Mouse (Mus musculus) right cerebral cortex, postnatal 4 days (tissue): ENCODE results near the gene Akp3.

Source experiments
- DNase-seq: peaks from one replicate; pipeline ENCODE4 v3.0.0-alpha.2; 2022

Akp3 gene

DNA sequence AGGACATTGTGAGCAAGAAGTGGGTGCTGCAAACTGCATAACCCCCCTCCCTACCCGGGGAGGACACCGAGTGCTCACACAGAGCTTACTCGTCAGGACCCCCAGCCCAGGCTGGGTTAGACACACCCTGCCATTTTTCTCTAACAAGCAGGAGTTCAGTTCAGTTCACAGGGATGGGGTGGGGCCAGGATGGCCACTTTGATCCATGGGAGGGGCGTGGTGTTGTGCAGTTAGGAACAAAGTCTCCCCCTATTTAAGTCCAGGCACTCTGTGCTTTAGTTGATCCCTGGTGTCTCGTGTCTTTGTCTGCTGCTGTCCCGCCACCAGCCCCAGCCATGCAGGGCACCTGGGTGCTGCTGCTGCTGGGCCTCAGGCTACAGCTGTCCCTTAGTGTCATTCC, at the start of gene Akp3:
TSS of gene Akp3 (plus strand) at position 301 of the 400 bp plus-strand sequence.
- no peak for DNase-seq

DNA sequence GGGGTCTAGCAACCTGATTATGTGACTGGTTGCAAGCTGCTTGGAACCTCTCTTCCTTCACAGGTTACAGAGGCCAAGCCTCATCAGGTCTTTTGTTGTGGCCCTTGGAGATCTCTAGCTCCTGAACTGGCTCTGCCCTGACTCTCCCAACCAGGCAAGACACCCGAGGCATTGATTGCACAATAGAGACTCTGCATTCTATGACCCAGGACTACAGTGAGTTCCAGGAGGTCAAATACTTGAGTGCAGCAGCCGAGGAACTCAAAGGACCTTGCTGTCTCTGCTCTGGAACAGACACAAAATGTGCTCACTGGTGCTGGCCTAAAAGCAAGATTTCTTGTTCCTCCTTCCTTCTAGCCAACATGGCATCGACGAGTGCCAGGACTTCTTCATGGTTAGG, 38.6 kb upstream of the Akp3 start:
- no peak for DNase-seq

DNA sequence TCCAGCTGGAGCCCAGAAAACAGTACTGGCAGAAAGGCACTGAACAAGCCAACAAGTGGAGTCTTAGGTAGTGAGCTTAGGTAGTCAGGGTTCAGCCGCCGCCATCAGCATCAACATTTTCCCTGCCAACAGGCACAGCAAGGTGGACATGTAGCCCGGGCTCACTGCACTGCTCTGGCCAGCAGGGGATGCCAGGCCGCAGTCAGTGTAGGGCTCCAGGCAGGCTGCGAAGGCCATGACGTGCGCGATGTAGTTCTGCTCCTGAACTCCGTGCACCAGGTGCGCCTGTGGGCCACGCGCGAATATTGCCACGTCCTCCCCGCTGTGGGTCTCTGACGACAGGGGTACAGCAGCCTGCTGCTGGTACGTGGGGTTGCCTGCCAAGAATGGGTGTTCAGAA, 37.8 kb upstream of the Akp3 start:
- no peak for DNase-seq

DNA sequence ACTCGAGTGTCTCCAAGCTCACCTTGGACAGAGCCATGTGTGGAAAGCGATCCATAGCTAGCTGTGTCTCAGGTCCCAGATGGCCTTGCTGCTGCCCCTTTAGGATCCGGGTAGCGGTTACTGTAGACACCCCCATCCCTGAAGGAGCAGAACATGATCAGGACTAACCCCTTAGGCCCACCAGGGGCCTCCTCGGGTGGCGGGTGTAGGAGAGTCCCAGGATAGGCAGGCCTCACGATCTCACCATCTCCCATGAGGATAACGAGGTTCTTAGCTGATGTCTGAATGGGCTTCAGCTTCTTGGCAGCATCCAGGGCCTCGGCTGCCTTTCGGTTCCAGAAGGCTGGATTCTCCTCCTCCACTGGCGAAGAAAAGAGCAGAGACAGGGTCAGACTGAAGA, 35.5 kb upstream of the Akp3 start:
- DNase-seq = no peak

DNA sequence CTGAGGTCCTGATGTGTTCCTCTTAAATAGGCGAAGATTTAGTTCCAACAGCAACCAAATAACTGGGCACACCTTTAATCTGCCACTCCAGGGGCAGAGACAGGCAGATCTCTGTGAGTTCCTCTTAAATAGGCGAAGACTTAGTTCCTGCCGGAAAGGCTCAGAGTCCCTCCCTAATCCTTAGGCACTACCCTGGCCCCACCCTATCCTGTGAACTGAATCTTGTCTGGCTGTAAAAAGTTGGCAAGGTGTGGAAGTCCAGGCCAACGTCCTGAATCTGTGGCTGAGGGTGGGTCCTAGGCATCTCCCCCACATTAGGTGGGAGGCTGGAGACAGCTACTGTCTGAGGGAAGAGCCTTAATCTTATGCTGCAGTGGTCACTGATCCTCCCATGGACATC, 34.9 kb upstream of the Akp3 start, which contains the start of gene Alppl2:
TSS of gene Alppl2 (minus strand) at position 101 of the 400 bp plus-strand sequence.
- no peak for DNase-seq

DNA sequence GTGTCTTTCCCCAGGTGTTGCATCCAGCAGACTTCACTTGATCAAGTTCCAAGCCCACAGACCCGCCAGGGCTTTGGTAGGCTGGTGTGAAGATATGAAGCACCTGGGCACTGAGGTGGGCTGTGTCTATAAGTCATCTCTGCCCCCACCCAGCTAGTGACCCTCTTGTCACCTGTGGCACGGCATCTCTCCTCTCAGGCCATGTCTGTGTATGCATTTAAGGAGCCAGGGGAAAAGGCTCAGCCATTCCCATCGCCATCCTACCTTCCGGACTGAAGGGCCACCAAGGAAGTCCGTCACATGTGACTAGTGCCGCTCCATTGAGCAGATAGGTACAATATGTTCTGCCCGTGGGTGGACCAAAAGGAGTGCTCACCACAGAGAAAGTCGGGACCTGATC, 29.1 kb upstream of the Akp3 start:
- no peak for DNase-seq

DNA sequence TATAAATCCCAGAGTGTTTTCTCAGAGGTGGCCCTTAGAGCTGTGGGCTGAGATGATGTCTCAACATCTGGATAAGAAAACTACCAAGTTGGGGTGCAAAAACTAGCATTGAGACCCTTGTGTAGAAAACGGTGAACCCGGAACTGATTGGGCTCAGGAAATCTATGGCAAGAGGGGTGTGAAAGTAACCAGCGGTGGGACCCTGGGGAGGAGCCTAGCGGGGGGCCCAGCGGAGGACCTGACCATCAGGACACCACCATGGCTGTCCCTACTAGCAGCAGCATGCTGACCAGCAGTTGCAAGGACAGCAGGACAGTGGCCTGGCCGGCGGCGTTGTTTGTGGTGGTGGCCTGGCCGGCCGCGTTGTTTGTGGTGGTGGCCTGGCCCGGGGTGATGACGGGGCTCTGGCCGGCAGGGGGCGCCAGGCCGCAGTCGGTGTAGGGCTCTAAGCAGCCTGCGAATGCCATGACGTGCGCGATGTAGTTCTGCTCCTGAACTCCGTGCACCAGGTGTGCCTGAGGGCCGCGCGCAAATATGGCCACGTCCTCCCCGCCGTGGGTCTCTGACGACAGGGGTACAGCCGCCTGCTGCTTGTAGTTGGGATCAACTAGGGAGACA, 26.3 kb upstream of the Akp3 start:
- peak; percentile 60 for DNase-seq

DNA sequence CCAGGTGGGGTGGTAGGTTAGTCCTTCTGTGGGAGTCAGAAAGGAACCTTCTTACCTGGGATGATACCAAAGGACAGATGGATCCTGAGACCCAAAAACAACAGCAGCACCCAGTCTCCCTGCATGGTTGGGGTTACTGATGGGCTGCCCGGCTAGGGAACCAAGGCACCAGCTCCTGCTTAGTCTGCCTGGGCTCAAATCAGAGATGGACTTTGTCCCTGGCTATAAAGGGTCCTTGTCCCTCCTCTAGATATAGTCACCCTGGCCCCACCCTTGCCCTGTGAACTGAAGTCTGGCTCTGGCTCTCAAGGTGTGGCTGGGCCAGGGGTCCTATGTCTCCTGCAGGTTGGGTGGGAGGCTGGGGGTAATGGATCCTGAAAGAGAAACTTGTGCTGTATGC, 23.4 kb upstream of the Akp3 start, which contains the start of gene Alpi:
TSS of gene Alpi (minus strand) at position 196 of the 400 bp plus-strand sequence.
- no peak for DNase-seq

DNA sequence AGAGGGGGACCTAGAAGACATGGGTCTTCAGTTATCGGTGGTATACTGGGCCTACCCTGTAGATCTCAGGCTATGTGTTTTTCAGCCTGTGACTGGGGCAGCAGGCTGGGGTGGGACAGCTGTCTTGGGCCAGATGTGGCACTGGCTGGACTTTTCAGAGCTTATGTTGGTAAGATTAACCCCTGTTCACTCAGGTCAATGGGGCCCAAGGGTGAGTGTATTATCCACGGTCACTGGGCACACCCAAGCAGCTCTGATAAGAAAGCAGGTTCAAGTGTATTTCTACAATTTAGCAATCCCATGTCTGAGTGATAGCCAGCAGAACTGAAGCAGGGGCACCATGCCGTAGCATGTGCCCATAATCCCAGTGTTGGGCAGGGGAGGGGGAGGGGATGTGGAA, 22.7 kb upstream of the Akp3 start:
- DNase-seq = no peak

DNA sequence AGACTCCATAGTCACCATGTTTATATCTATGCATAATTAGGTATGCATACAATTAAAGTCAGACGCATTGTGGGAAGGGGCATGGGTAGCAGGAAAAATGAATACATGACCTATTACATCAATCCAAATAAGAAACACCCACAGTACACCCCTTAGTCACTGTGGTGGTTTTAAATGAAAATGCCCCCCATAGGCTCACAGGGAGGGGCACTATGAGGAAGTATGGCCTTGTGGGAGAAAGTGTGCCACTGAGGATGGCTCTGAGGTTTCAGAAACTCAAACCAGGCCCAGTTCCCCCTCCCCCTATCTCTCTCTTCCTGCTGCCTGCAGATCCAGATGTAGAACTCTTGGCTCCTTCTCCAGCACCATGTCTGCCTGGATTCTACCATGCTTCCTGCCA, 20.8 kb upstream of the Akp3 start:
- no peak for DNase-seq

DNA sequence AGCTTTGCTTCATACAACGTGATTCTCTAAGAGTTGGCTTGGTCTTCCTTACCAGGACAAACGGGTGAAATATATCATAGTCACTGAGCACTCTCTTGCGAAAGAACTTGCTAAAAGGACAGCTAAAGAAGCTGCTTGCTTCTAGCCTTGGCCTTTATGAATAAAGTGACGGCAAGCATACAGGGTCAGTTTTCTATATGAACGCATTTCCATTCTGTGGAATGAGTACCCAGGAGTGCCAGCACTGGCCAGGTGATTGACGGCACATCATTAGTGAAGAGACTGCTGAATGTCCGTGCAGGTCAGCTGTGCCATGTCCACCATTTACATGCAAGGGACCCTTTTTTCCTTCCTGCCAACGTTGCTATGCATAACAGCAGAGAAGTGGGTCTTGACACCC, 18.2 kb upstream of the Akp3 start:
- DNase-seq = no peak

DNA sequence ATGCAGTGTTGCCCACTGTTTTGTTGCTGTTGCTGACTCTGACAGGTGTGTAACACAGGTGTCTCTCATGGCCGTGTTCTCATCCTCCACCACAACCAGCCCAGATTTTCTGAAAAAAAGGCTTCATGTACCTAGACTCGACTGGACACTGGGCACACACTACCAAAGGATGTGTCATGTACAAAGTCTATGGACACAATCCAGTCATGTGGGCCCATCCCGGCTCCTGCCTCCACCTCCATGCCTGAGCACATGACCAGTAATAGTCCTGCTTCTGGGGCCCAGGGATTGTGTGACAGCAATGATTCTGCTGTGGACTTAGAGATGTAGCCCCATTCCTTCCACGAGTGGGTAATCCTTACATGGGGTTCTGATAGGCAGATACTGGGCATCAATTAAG, 16.2 kb upstream of the Akp3 start:
- DNase-seq = no peak

DNA sequence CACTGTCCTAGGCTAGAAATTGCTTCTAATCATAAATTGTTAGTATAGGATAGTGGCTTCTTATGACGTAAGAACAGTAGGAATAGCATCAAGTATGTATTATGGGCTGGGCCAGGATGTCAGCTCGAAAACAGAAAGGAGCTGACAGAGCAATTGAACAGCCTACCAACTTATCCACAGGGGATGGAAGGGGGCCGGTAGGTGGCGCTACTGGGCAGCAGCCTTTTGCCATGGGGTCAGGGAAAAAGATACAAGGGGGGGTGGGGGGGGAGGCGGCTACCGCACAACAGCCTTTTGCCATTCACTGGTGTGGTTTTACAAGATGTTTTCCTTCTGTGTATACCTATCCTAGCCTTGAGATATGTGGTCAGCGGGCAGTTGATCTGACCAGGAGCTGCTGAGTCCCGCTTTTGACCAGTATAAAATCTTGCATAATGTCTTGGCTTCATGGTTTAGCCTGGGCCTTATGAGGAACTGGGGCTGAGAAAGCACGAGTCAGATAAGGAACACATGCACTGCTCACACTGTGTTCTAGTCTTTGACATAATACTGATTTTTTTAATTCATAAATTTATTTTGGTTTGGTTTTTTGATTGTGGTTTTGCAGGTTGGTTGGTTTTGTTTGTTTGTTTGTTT, 12.9 kb upstream of the Akp3 start:
- DNase-seq = peak; percentile 47

DNA sequence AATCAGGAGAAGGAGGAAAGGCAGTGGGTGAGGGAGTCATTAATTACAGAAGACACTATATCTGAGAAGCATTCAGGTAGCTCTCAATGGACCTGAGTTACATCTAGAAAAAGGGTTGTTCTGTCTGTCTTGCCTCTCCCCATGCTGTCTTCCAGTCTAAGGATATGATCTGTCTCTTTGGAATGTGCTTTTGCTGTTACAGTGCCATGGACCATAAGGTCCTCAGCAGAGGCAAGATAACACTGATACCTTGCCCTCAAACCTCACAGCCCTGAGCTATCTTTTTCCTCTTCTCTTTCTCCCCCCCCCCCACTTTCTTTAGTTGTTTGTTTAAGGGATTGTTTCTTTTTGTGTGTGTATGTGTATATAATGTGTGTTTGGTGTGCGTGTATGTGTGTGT, 10.0 kb upstream of the Akp3 start:
- no peak for DNase-seq

DNA sequence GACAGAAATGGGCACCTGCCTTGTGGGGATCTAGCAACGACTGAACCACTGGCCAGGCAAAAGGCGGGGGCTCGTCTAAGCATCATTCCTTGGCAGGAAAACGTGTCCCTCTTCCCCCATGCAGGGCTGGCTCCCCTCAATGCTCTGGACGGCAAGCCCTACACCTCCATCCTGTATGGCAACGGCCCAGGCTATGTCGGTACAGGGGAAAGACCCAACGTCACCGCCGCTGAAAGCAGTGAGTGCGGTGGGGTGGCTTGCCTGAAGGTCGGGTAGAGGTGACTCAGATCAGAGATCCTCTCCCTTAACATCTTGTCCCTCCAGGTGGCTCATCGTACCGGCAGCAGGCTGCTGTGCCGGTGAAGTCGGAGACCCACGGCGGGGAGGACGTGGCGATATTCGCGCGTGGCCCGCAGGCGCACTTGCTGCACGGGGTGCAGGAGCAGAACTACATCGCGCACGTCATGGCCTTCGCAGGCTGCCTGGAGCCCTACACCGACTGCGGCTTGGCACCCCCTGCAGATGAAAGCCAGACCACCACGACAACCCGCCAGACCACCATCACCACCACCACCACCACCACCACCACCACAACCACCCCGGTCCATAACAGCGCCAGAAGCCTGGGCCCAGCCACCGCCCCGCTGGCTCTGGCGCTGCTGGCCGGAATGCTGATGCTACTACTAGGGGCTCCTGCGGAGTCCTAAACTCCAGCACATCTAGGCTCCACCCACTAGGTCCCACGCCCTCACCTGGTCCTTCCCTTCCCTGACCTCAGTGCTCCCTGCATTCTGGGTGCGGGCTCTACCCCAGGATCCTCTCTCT, 2.6 kb downstream of the Akp3 start:
- DNase-seq = peak; percentile 51

DNA sequence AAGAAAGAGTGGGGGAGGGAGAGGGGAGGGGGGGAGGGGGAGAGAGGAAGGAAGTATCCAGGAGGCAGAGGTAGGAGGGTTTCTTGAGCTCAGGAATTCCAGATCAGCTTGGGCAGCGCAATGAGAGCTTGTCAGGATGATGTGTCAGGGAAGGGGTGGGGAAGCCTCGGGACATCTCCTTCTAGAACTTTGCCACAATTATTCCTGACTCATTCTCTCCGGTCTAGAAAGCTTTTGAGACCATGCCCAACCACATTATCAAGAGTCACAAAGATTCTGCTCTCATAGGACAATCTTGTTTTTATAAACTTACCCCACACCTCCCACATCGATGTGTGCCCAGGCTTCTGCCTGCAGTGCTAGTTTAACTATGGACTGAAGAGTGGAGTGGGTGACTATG, 7.0 kb downstream of the Akp3 start:
- no peak for DNase-seq

DNA sequence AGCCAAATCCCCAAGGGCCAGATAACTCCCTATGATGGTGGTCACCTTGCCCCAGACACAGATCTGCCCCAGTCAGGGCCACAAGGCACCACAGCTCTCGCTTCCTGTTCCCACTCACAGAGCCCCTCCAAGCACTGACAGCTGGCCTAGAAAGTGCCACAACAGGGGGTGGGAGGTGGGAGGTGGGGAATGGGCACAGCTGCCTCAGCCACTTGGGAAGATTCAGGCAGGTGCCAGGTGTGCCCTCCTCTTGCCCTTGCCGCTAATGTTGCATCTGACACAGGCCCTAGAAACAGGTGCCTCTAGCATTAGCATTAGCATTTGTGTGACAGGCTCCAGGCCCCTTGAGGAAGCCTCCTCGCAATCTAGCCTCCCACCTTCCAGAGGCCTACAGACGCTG, 16.8 kb downstream of the Akp3 start:
- no peak for DNase-seq

DNA sequence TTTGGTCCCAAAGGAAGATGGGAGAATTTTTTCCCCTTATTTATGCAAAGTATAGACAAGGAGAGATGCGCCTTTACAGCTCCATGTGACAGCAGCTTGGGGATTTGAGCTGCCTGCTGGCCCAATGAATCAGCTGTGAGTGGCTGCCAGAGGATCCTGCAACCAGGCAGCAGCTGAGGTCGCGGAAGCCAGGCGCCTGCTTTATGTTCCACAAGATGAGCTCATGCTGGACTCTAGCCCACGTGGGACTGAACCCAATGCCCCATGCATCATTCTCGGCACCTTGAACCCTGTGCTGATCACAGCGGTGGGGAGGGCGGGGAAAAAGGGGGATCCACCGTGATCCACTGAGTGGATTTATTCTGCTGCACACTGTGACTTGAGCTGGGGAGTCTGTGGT, 17.7 kb downstream of the Akp3 start:
- DNase-seq = no peak

DNA sequence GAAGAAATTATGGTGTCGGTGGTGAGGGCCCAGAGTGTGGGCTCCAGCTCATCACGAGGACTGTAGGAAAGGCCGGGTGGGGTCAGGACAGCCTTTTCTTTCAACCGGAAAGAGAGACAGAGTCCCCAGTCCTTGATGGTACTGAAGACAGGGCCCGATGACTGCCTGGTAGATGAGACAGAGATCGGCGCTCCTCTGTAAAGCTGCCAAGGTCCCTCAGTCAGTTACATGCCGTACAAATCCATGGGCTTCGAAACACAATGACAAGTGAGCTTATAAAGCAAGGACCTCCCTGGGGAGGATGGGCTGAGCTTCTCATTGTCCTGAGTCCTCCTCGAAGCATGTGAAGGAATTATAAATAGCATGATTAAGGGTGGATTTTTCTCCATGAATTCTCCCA, 18.4 kb downstream of the Akp3 start:
- no peak for DNase-seq

DNA sequence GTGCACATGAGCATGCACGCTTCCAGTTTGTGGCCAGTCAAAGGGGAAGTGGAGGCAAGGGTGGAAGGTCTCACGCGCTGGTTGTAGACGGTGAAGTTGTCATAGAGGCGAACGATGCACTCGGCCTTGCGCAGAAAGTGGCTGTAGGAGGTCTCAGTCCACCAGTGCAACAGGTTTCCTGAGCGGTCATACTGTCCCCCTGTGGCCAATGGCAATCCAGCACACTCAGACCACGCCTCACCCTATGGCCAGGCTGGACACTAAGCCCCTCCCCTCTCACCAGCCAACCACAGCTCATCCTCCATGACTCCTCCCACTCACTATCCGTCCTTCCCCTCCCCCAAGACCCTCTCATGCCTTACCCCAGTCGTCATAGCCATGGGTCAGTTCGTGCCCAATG, 24.6 kb downstream of the Akp3 start:
- no peak for DNase-seq

DNA sequence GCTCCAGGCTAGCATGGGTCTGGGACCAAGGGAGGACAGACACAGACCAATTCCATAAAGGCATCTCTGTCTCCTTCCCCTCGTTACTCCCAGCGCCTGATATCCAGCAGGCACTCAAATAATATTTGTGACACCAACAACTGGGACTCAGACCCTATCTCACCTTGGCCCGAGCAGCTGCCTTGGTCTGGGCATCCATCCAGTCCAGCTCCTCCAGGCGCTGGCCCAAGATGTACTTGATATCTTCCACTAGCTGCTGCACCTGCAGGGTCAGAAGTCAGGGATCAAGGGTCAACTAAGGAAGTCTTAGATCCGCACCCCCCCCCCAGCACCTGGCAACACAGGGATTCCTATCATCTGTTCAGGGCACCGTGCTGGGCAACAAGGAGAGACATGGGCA, 26.5 kb downstream of the Akp3 start:
- DNase-seq = no peak

DNA sequence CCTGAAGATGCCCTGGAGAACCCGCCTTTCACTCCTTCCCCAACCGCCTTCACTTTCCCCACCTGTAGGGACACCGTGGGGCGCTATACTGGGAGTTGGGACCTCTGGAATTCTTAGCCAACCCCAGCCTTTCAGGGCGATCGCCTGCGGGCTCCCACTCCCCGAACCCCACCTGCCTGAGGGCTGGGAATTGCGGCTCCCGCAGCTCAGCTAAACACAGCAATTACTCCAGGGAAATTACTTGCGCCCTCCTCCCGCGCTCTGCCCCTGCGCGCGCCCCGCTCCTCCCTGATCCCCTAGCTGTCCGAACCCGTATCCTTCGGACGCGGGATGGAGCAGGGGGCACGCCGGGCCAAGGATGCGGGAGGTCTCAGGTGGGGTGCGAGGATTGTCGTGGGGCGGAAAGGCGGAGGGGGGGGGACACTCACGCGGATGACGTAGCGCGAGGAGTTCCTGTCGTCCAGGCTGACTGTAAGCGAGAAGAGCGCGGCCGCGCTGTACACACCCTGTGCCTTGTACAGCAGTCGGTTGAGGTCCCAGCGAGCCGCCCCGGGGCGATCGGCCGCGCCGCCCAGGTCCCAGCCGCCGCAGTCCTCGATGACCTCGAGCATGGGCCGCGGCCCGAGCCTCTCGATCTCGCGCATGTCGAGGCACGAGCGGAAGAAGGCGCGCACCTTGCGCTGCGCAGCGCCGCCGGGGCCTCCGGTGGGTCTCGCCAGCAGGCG, 29.2 kb downstream of the Akp3 start:
- DNase-seq = peak; percentile 19

DNA sequence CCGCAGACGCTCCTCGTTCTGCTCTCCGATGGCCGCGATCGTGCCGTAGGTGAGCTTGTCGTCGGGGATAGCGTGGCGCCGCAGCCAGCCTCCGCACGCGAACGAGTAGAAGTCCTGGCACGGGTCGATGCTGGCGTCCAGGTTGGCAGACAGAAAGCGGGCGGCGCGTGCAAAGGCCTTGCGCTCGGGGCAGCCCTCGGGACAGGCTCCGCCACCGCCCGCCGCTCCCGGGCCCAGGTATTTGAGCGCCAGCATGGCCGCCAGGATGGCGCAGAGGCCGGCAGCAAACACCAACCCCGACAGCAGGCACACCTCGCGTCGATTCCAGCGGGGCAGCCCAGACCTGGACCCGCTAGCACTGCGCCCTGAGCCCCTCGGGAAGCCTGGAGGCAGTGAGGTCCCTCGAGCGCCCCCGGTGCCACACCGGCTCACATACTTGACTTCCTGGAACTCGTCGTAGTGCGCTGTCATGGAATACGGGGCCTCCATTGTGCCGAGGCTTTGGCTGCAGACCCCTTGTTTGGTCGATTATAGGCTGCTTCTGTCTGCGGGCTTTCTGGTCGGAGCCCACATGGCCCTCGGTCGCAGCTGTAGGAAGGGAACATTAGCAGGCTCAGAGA, 29.8 kb downstream of the Akp3 start:
- DNase-seq = no peak
